Mouse (Mus musculus) kidney, adult 2 months (tissue): ENCODE data around the gene Tmem176a.

ENCODE experiments used
- CTCF ChIP-seq: fragments of 200-500 bp; conservative IDR thresholded peaks from 2 replicates; pipeline ENCODE4 v1.5.1; 2011; ENCODE audit warnings: low read depth, mild to moderate bottlenecking, control low read depth, low read length, moderate library complexity, mixed read lengths; ENCODE audit not compliant: insufficient read depth, insufficient read length
- POLR2A ChIP-seq: fragments of 200-500 bp; IDR thresholded peaks from one replicate; pipeline ENCODE4 v1.6.1; 2011; ENCODE audit warnings: low read depth, low read length, control low read depth

DNA sequence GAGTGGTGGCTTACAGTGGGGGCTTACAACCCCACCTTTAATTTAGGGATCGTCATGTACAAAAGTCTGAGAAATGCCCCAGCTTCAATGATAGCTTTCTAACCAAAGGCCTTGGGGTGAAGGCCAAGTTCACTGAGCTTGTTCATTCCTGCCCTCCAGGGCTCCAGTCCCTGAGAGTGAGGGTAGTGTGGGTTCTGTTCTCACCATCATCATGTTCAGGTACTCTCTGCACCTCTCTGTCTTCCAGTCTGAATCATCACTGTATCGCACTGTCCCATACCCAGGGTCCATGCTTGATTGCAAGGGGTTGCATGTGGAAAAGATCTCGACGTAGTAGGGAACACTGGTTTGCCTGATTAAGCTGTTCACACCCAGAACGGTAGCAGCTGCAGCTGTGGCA, 5.5 kb upstream of the Tmem176a start:
- no peak for TF ChIP-seq POLR2A
- TF ChIP-seq CTCF = no peak
